Mouse (Mus musculus) ovary, postnatal 10 days (tissue): ENCODE measurements around the gene Pgf.
A peak's percentile ranks its signal among the peaks of the same experiment; 100 is the strongest.
"Not testable (repeated sequence)": the region's sequence is repeated elsewhere in the genome, so short reads cannot be mapped to it uniquely, and the experiment has no call there.

Experiments
- DNase-seq: peaks from one replicate; pipeline ENCODE4 v3.0.0; 2022; ENCODE audit warnings: low spot score

The Pgf gene

GRCm38 (mm10) chr12:85156324-85156723 is 21.3 kb downstream of the Pgf start:
- no peak for DNase-seq

- no peak for DNase-seq
These were observed 24.6 kb downstream of the Pgf start for GRCm38 (mm10) chr12:85153011-85153410.

- no peak for DNase-seq
These were observed 26.4 kb downstream of the Pgf start, which contains the start of gene Rps6kl1 for GRCm38 (mm10) chr12:85151002-85151774. TSS of gene Rps6kl1 (minus strand) at chr12:85151264.

- no peak for DNase-seq
These were observed 27.1 kb downstream of the Pgf start for GRCm38 (mm10) chr12:85150321-85151001.

GRCm38 (mm10) chr12:85146881-85147280 is 30.7 kb downstream of the Pgf start:
- no peak for DNase-seq

GRCm38 (mm10) chr12:85146355-85146754 is 31.2 kb downstream of the Pgf start:
- DNase-seq: no peak

- DNase-seq: no peak
These were observed 32.0 kb downstream of the Pgf start for GRCm38 (mm10) chr12:85145630-85146029.

GRCm38 (mm10) chr12:85144821-85145220 is 32.8 kb downstream of the Pgf start:
- no peak for DNase-seq

- DNase-seq: not testable (repeated sequence)
These were observed 33.3 kb downstream of the Pgf start for GRCm38 (mm10) chr12:85144276-85144675.

- peak; percentile 68 for DNase-seq
These were observed 34.8 kb downstream of the Pgf start for GRCm38 (mm10) chr12:85142803-85143202.

GRCm38 (mm10) chr12:85141096-85141495 is 36.5 kb downstream of the Pgf start:
- DNase-seq: no peak

GRCm38 (mm10) chr12:85140036-85140701 is 37.4 kb downstream of the Pgf start:
- no peak for DNase-seq

- no peak for DNase-seq
These were observed 41.0 kb downstream of the Pgf start for GRCm38 (mm10) chr12:85136627-85137026.

- DNase-seq: no peak
These were observed 41.8 kb downstream of the Pgf start for GRCm38 (mm10) chr12:85135513-85136470.

GRCm38 (mm10) chr12:85134043-85134794 is 43.4 kb downstream of the Pgf start:
- DNase-seq: no peak

- no peak for DNase-seq
These were observed 46.2 kb downstream of the Pgf start for GRCm38 (mm10) chr12:85131361-85131760.

GRCm38 (mm10) chr12:85129426-85129978 is 48.1 kb downstream of the Pgf start:
- no peak for DNase-seq

GRCm38 (mm10) chr12:85126986-85127603 is 50.5 kb downstream of the Pgf start:
- no peak for DNase-seq

GRCm38 (mm10) chr12:85124751-85125150 is 52.8 kb downstream of the Pgf start:
- DNase-seq: no peak

GRCm38 (mm10) chr12:85123645-85124044 is 53.9 kb downstream of the Pgf start:
- no peak for DNase-seq
